Mouse (Mus musculus) bone marrow, adult 2 months (tissue): ENCODE data around the gene Tex101.

Experiments
- CTCF ChIP-seq: fragments of 200-500 bp; IDR thresholded peaks from 2 replicates; pipeline ENCODE4 v1.5.1; 2011; ENCODE audit warnings: low read length, control low read depth; ENCODE audit not compliant: control insufficient read depth, insufficient read depth
- POLR2A ChIP-seq: fragments of 200-500 bp; IDR thresholded peaks from 2 replicates; pipeline ENCODE4 v1.6.1; 2011; ENCODE audit warnings: low read depth, mild to moderate bottlenecking, control low read depth, low read length, borderline replicate concordance; ENCODE audit not compliant: control insufficient read depth

DNA sequence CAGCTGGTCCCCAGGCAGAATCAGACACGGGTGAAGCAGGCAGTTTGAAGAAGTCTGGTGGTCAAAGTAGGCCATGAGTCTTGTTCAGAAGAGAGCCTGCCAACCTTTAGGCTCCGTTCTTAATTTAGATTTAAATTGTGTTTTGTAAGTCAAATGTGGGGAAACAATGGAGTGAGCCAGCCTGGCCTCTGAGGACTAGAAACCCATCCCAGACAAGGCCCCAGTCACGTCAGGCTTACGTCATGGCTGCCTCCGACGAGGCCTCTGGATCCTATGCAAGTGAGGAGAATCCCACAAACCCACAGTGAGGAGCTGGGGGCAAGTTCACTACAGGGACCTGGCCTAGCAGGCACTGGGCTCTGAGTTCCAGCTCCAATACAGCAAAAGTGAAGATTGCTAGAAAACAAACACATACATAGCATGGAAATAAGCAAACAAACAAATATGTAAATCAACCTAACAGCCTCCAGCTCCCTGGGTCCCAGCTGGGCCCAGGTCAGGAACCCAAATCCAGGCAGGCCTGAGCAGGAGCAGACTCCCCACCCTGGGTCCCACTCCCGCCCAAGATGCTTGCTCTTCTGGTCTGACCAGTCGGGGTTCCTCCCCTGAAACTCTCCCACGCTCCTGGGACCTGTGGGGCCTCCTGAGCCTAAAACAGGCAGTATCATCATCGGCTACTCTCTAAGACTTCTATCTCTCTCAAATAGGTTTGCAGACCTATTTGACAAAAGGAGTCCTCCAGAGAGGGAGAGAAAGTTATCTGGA lies 46.2 kb downstream of the Tex101 start:
- TF ChIP-seq CTCF (no peak), POLR2A (no peak)
